Mouse (Mus musculus): ENCODE data around the gene Gabrg3. TPM values are rescaled to one million over a fixed set of nuclear protein-coding genes. Genes with fewer than 3 reads are reported as not detected.

The Gabrg3 gene
- total RNA-seq (2023): not detected

GRCm38 (mm10) chr7:57386517-57387340 lies at the start of gene Gabrg3:
TSS of gene Gabrg3 (minus strand) at chr7:57387188.

GRCm38 (mm10) chr7:57419392-57419791 lies 32.4 kb upstream of the Gabrg3 start, which contains the start of gene Gabrb3:
TSS of gene Gabrb3 (plus strand) at chr7:57419692.

Other genes starting within 250 kb of the Gabrg3 start
- not detected for gene Gabrb3, start 32.5 kb upstream of the Gabrg3 start, total RNA-seq (2023)
- not detected for gene Gabra5, start 122.9 kb upstream of the Gabrg3 start, total RNA-seq (2023)